Mouse (Mus musculus): ENCODE measurements at regions not wholly inside any gene's neighbourhood (a gene's known extent, or its start where the extent isn't known, plus 50 kb on each side); places are given as distances from the start of the nearest gene placed in this dataset.

GRCm38 (mm10) chr9:61169506-61170090 lies 202.6 kb upstream of the Tle3 start:
- Histone ChIP-seq H3K36me3 (ENCODE audit: control insufficient read depth, insufficient read depth, low read length, poor library complexity, severe bottlenecking) (no peaks in the 10 kb centered on the region), H3K27me3 (ENCODE audit: control insufficient read depth, insufficient read depth, low read length, poor library complexity, severe bottlenecking) (no peaks in the 10 kb centered on the region)
- DNase-seq (ENCODE audit: low read depth, low spot score), result no peak

GRCm38 (mm10) chr9:61170921-61171320 lies 201.2 kb upstream of the Tle3 start:
- DNase-seq (ENCODE audit: low read depth, low spot score), result no peak
- Histone ChIP-seq H3K27me3 (ENCODE audit: control insufficient read depth, insufficient read depth, low read length, poor library complexity, severe bottlenecking) (no peaks in the 10 kb centered on the region), H3K36me3 (ENCODE audit: control insufficient read depth, insufficient read depth, low read length, poor library complexity, severe bottlenecking) (no peaks in the 10 kb centered on the region)

GRCm38 (mm10) chr9:61172421-61172820 lies 199.7 kb upstream of the Tle3 start:
- Histone ChIP-seq H3K27me3 (ENCODE audit: control insufficient read depth, insufficient read depth, low read length, poor library complexity, severe bottlenecking) (no peaks in the 10 kb centered on the region), H3K36me3 (ENCODE audit: control insufficient read depth, insufficient read depth, low read length, poor library complexity, severe bottlenecking) (no peaks in the 10 kb centered on the region)
- DNase-seq (ENCODE audit: low read depth, low spot score), result no peak

GRCm38 (mm10) chr9:61173548-61173947 lies 198.6 kb upstream of the Tle3 start:
- no peak for DNase-seq (ENCODE audit: low read depth, low spot score)
- no peaks in the 10 kb centered on the region for H3K27me3 ChIP-seq (ENCODE audit: control insufficient read depth, insufficient read depth, low read length, poor library complexity, severe bottlenecking)
- no peaks in the 10 kb centered on the region for H3K36me3 ChIP-seq (ENCODE audit: control insufficient read depth, insufficient read depth, low read length, poor library complexity, severe bottlenecking)

- no peaks in the 10 kb centered on the region for H3K27me3 ChIP-seq (ENCODE audit: control insufficient read depth, insufficient read depth, low read length, poor library complexity, severe bottlenecking)
- H3K36me3 ChIP-seq (ENCODE audit: control insufficient read depth, insufficient read depth, low read length, poor library complexity, severe bottlenecking), result no peaks in the 10 kb centered on the region
- no peak for DNase-seq (ENCODE audit: low read depth, low spot score)
Measured at GRCm38 (mm10) chr9:61175381-61175780, 196.8 kb upstream of the Tle3 start.

- Histone ChIP-seq H3K36me3 (ENCODE audit: control insufficient read depth, insufficient read depth, low read length, poor library complexity, severe bottlenecking) (no peaks in the 10 kb centered on the region), H3K27me3 (ENCODE audit: control insufficient read depth, insufficient read depth, low read length, poor library complexity, severe bottlenecking) (no peaks in the 10 kb centered on the region)
- DNase-seq (ENCODE audit: low read depth, low spot score), result no peak
Measured at GRCm38 (mm10) chr9:61176856-61177255, 195.3 kb upstream of the Tle3 start.

GRCm38 (mm10) chr9:61186541-61187420 lies 185.4 kb upstream of the Tle3 start:
- H3K36me3 ChIP-seq (ENCODE audit: control insufficient read depth, insufficient read depth, low read length, poor library complexity, severe bottlenecking), result no peaks in the 10 kb centered on the region
- no peaks in the 10 kb centered on the region for H3K27me3 ChIP-seq (ENCODE audit: control insufficient read depth, insufficient read depth, low read length, poor library complexity, severe bottlenecking)
- DNase-seq (ENCODE audit: low read depth, low spot score), result no peak

- no peaks in the 10 kb centered on the region for H3K36me3 ChIP-seq (ENCODE audit: control insufficient read depth, insufficient read depth, low read length, poor library complexity, severe bottlenecking)
- H3K27me3 ChIP-seq (ENCODE audit: control insufficient read depth, insufficient read depth, low read length, poor library complexity, severe bottlenecking), result no peaks in the 10 kb centered on the region
Measured at GRCm38 (mm10) chr9:61187713-61188399, 184.3 kb upstream of the Tle3 start.

GRCm38 (mm10) chr9:61189295-61189694 lies 182.9 kb upstream of the Tle3 start:
- no peaks in the 10 kb centered on the region for H3K27me3 ChIP-seq (ENCODE audit: control insufficient read depth, insufficient read depth, low read length, poor library complexity, severe bottlenecking)
- H3K36me3 ChIP-seq (ENCODE audit: control insufficient read depth, insufficient read depth, low read length, poor library complexity, severe bottlenecking), result no peaks in the 10 kb centered on the region
- DNase-seq (ENCODE audit: low read depth, low spot score), result no peak

More at GRCm38 (mm10) chr9:61187713-61188399, 184.3 kb upstream of the Tle3 start:
- no peak for DNase-seq (ENCODE audit: low read depth, low spot score)

- Histone ChIP-seq H3K36me3 (ENCODE audit: control insufficient read depth, insufficient read depth, low read length, poor library complexity, severe bottlenecking) (no peaks in the 10 kb centered on the region), H3K27me3 (ENCODE audit: control insufficient read depth, insufficient read depth, low read length, poor library complexity, severe bottlenecking) (no peaks in the 10 kb centered on the region)
- DNase-seq (ENCODE audit: low read depth, low spot score), result peak; percentile 82
Measured at GRCm38 (mm10) chr9:61199077-61199753, 173.0 kb upstream of the Tle3 start.

- H3K27me3 ChIP-seq (ENCODE audit: control insufficient read depth, insufficient read depth, low read length, poor library complexity, severe bottlenecking), result no peaks in the 10 kb centered on the region
- DNase-seq (ENCODE audit: low read depth, low spot score), result no peak
- no peaks in the 10 kb centered on the region for H3K36me3 ChIP-seq (ENCODE audit: control insufficient read depth, insufficient read depth, low read length, poor library complexity, severe bottlenecking)
Measured at GRCm38 (mm10) chr9:61199891-61200290, 172.3 kb upstream of the Tle3 start.

GRCm38 (mm10) chr9:61200295-61200955 lies 171.7 kb upstream of the Tle3 start:
- no peaks in the 10 kb centered on the region for H3K27me3 ChIP-seq (ENCODE audit: control insufficient read depth, insufficient read depth, low read length, poor library complexity, severe bottlenecking)
- no peaks in the 10 kb centered on the region for H3K36me3 ChIP-seq (ENCODE audit: control insufficient read depth, insufficient read depth, low read length, poor library complexity, severe bottlenecking)
- DNase-seq (ENCODE audit: low read depth, low spot score), result peak; percentile 28

GRCm38 (mm10) chr9:61205049-61205448 lies 167.1 kb upstream of the Tle3 start:
- Histone ChIP-seq H3K36me3 (ENCODE audit: control insufficient read depth, insufficient read depth, low read length, poor library complexity, severe bottlenecking) (no peaks in the 10 kb centered on the region), H3K27me3 (ENCODE audit: control insufficient read depth, insufficient read depth, low read length, poor library complexity, severe bottlenecking) (no peaks in the 10 kb centered on the region)
- DNase-seq (ENCODE audit: low read depth, low spot score), result no peak

GRCm38 (mm10) chr9:61206725-61207365 lies 165.3 kb upstream of the Tle3 start:
- no peaks in the 10 kb centered on the region for H3K36me3 ChIP-seq (ENCODE audit: control insufficient read depth, insufficient read depth, low read length, poor library complexity, severe bottlenecking)
- no peaks in the 10 kb centered on the region for H3K27me3 ChIP-seq (ENCODE audit: control insufficient read depth, insufficient read depth, low read length, poor library complexity, severe bottlenecking)
- no peak for DNase-seq (ENCODE audit: low read depth, low spot score)

All from splenic B cell, adult 2 months (primary cell).